19 mouse cellular contexts compared by ENCODE assay signal in genomic region chr6:28836600-28836999, GRCm38 (mm10). TPM values are rescaled to one million over a fixed set of nuclear protein-coding genes. Genes with fewer than 3 reads are reported as not detected.
DNase-seq lines count a peak whose midpoint lies in the region; ATAC-seq and TF ChIP-seq lines count a peak whose summit lies in the region.
"Had no signal": no experiment of that assay in that cellular context is flagged by ENCODE, and none has a peak within 500 bp of the region (broad histone marks: within the 10 kb centered on the region; RNA-seq: fewer than 3 reads in every experiment).

No protein-coding gene starts in this region.

- no peaks in the 10 kb centered on the region for H3K9me3 ChIP-seq in forebrain, postnatal 0 days (ENCODE audit: low read length)
- no peaks in the 10 kb centered on the region for H3K9me3 ChIP-seq in forebrain, embryonic 11.5 days (ENCODE audit: control insufficient read depth, low read length)
- H3K9me3 ChIP-seq: heart, embryonic 13.5 days; hindbrain, embryonic 12.5 days; limb, embryonic 12.5 days had no signal

- H3K4me3 ChIP-seq in forebrain, postnatal 0 days (ENCODE audit: low read depth, low read length), result no peak overlapping the region
- no peak overlapping the region for H3K4me3 ChIP-seq in forebrain, embryonic 11.5 days (ENCODE audit: low read depth, low read length)
- no peak overlapping the region for H3K4me3 ChIP-seq in left cerebral cortex, adult 2 months
- H3K4me3 ChIP-seq: heart, embryonic 13.5 days; hindbrain, embryonic 12.5 days; limb, embryonic 12.5 days had no signal

- ATAC-seq in forebrain, postnatal 0 days, result no peak
- no peak for ATAC-seq in forebrain, embryonic 11.5 days (replicated peaks; ENCODE audit: low FRiP score)

- no peaks in the 10 kb centered on the region for H3K27me3 ChIP-seq in forebrain, postnatal 0 days (ENCODE audit: insufficient read depth, low read length)
- no peaks in the 10 kb centered on the region for H3K27me3 ChIP-seq in forebrain, embryonic 11.5 days (ENCODE audit: control insufficient read depth, insufficient read depth, low read length)
- H3K27me3 ChIP-seq: hindbrain, embryonic 12.5 days had no signal

- intact Hi-C loops in left cerebral cortex, adult 2 months (cut with DNase I), result loop anchor here (5.0 kb wide), 1 partner anchor 36 kb away; no protein-coding TSS in a partner anchor
- intact Hi-C loops in left cerebral cortex, postnatal 4 days (cut with DNase I), result loop anchor here (10.0 kb wide), 1 partner anchor 308 kb away; no protein-coding TSS in a partner anchor

- DNase-seq in forebrain, postnatal 0 days, result peak; percentile 45
- DNase-seq in forebrain, embryonic 11.5 days (ENCODE audit: low spot score), result no peak
- DNase-seq in left cerebral cortex, adult 2 months (ENCODE audit: extremely low spot score in 1 of 2, low spot score in 2 of 2), result no peak
- DNase-seq in left cerebral cortex, postnatal 4 days, result no peak
- peak; percentile 10 for DNase-seq in A20 (ENCODE audit: low read depth, low spot score)
- DNase-seq in brain, adult 2 months (ENCODE audit: low read depth, low spot score), result peak; percentile 66
- DNase-seq in right cerebral cortex, postnatal 4 days, result no peak
- no peak for DNase-seq in testis, postnatal 14 days (ENCODE audit: low spot score)
- DNase-seq: adrenal gland, postnatal 36 days; B cell, adult 2 months; gastrocnemius, postnatal 25 days; kidney, adult 18-20 months; lung, adult 18-20 months; thymus, postnatal 36 days had no signal

- no peak overlapping the region for H3K27ac ChIP-seq in forebrain, postnatal 0 days (ENCODE audit: low read depth, low read length)
- no peak overlapping the region for H3K27ac ChIP-seq in forebrain, embryonic 11.5 days (ENCODE audit: low read depth, low read length)
- no peak overlapping the region for H3K27ac ChIP-seq in left cerebral cortex, adult 2 months
- H3K27ac ChIP-seq: heart, embryonic 13.5 days; hindbrain, embryonic 12.5 days; limb, embryonic 12.5 days had no signal

- H3K4me1 ChIP-seq in forebrain, postnatal 0 days (ENCODE audit: insufficient read depth), result no peaks in the 10 kb centered on the region
- peaks cover 12% of the 10 kb centered on the region for H3K4me1 ChIP-seq in forebrain, embryonic 11.5 days (replicated peaks; ENCODE audit: control insufficient read depth, insufficient read depth, low read length)

- TF ChIP-seq CTCF in forebrain, postnatal 0 days (IDR thresholded peaks at IDR 0.05; ENCODE audit: low read depth), result peak; percentile 82
- peak; percentile 71 for TF ChIP-seq CTCF in left cerebral cortex, adult 2 months (IDR thresholded peaks at IDR 0.05)

- H3K9ac ChIP-seq in forebrain, postnatal 0 days, result no peak overlapping the region
- no peak overlapping the region for H3K9ac ChIP-seq in forebrain, embryonic 11.5 days (ENCODE audit: low read length)
- H3K9ac ChIP-seq: heart, embryonic 13.5 days; hindbrain, embryonic 12.5 days; limb, embryonic 12.5 days had no signal

- H3K4me2 ChIP-seq in forebrain, postnatal 0 days (ENCODE audit: low read depth), result no peak overlapping the region
- H3K4me2 ChIP-seq in forebrain, embryonic 11.5 days (ENCODE audit: low read depth, low read length, severe bottlenecking), result no peak overlapping the region
- H3K4me2 ChIP-seq: heart, embryonic 13.5 days; hindbrain, embryonic 12.5 days; limb, embryonic 12.5 days had no signal

- H3K36me3 ChIP-seq in forebrain, postnatal 0 days (ENCODE audit: insufficient read depth), result no peaks in the 10 kb centered on the region
- H3K36me3 ChIP-seq in forebrain, embryonic 11.5 days (ENCODE audit: control insufficient read depth, insufficient read depth, low read length), result no peaks in the 10 kb centered on the region
- H3K36me3 ChIP-seq: heart, embryonic 13.5 days; hindbrain, embryonic 12.5 days; limb, embryonic 12.5 days had no signal

RNA-seq across cellular contexts. Expression of gene Lrrc4, which starts 5.1 kb away (rescaled TPM):
- 32.9 and 37.1 TPM in 2 replicates for total RNA-seq in forebrain, postnatal 0 days (2014; rRNA removed)
- polyA plus RNA-seq in forebrain, postnatal 0 days (2015; fragmentation: Nextera tagmentation; extraction: Ambion mirVana), result 4.0 and 5.4 TPM in 2 replicates
- polyA plus RNA-seq in forebrain, embryonic 11.5 days (2014; fragmentation: Nextera tagmentation; extraction: Ambion mirVana), result 3.6 and 3.7 TPM in 2 replicates
- total RNA-seq in left cerebral cortex, adult 2 months (2021), result 100 to 1,000 TPM; 105 to 111 TPM
- 10 to 100 TPM; 46.2 to 46.7 TPM for total RNA-seq in left cerebral cortex, postnatal 4 days (2021)
- total RNA-seq: monocyte, adult 5-6 weeks had no signal
- polyA plus RNA-seq: G1E had no signal

Comparison
In these comparisons a context has a peak if more than half of its experiments do, and no peak if none do; other contexts are left out.
1. DNase-seq: peak in forebrain, postnatal 0 days (single experiment), A20 (single experiment) and brain, adult 2 months (single experiment); none in forebrain, embryonic 11.5 days (single experiment), left cerebral cortex, adult 2 months (0 of 2), left cerebral cortex, postnatal 4 days (single experiment), right cerebral cortex, postnatal 4 days (single experiment) and testis, postnatal 14 days (single experiment).